Mouse (Mus musculus) olfactory bulb, adult 2 months (tissue): ENCODE measurements around the gene Arhgap10.

Experiments
- CTCF ChIP-seq: fragments of 200-500 bp; IDR thresholded peaks from 2 replicates; pipeline ENCODE4 v1.5.1; 2012; ENCODE audit warnings: low read depth, mild to moderate bottlenecking, low read length, moderate library complexity; ENCODE audit not compliant: insufficient read depth
- POLR2A ChIP-seq: fragments of 200-500 bp; IDR thresholded peaks from 2 replicates; pipeline ENCODE4 v1.6.1; 2012; ENCODE audit warnings: mild to moderate bottlenecking, low read depth, low read length, moderate library complexity; ENCODE audit not compliant: insufficient read depth

GRCm38 (mm10) chr8:77502547-77502946 is 15.2 kb downstream of the Arhgap10 start:
- TF ChIP-seq CTCF (no peak), POLR2A (no peak)
